Mouse (Mus musculus) bone marrow, adult 2 months (tissue): ENCODE results near the gene Ethe1.

ENCODE experiments used
- CTCF ChIP-seq: fragments of 200-500 bp; IDR thresholded peaks from 2 replicates; pipeline ENCODE4 v1.5.1; 2011; ENCODE audit warnings: low read length, control low read depth; ENCODE audit not compliant: control insufficient read depth, insufficient read depth
- POLR2A ChIP-seq: fragments of 200-500 bp; IDR thresholded peaks from 2 replicates; pipeline ENCODE4 v1.6.1; 2011; ENCODE audit warnings: low read depth, mild to moderate bottlenecking, control low read depth, low read length, borderline replicate concordance; ENCODE audit not compliant: control insufficient read depth

DNA sequence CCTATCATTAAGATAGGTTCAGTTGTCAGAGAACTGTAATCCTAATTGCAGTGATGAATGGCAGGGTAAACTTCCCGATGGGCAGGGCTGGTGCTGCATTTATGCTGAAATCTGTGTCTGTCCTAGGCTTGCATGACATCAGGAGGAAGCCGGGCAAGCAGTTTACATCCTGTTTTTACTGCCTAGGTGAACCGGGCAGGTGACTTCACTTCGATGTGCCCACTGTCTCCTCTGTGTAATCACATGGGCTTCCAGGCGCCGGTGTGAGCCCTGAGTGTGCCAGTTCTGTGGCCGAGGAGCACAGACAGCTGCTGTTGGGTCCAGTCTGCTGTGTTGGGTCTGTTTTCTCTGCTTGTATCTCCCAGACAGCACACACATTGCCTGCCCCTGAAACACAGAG lies 59.1 kb downstream of the Ethe1 start:
- TF ChIP-seq POLR2A (no peak), CTCF (no peak)
